19 mouse cellular contexts compared by ENCODE assay signal in the genomic region with DNA sequence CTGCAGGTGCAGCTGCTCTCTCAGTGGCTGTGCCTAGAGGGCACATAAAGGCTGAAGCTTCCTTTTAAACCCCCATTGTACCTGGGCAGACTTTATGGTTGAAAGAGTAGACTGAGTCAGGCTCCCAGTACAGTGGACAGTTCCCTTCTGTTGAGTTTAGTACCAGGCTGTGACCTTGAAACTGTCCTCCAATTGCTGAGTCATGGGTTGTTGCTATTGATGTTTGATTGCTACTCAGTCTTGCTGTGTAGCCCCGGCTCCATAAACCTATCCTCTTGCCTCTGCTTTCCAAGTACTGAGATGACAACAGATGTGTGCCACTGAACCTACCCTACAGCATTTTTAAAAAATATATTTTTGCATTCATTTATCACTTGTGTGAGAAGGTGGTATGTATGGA.
"Had no signal": no experiment of that assay in that cellular context is flagged by ENCODE, and none has a peak within 500 bp of the region (broad histone marks: within the 10 kb centered on the region; RNA-seq: fewer than 3 reads in every experiment).

No protein-coding gene starts in this region.

- H3K4me2 ChIP-seq: lung, embryonic 14.5 days; midbrain, embryonic 12.5 days; neural tube, embryonic 13.5 days; neural tube, embryonic 15.5 days had no signal

- H3K27me3 ChIP-seq: midbrain, embryonic 12.5 days; neural tube, embryonic 13.5 days; neural tube, embryonic 15.5 days had no signal

- H3K36me3 ChIP-seq: midbrain, embryonic 10.5 days; midbrain, embryonic 12.5 days; neural tube, embryonic 13.5 days; neural tube, embryonic 15.5 days had no signal

- H3K4me1 ChIP-seq: midbrain, embryonic 10.5 days had no signal

- H3K9ac ChIP-seq: lung, embryonic 14.5 days; midbrain, embryonic 12.5 days; neural tube, embryonic 13.5 days; neural tube, embryonic 15.5 days had no signal

- H3K9me3 ChIP-seq: midbrain, embryonic 10.5 days; midbrain, embryonic 12.5 days; neural tube, embryonic 13.5 days; neural tube, embryonic 15.5 days had no signal

- ATAC-seq: midbrain, embryonic 16.5 days had no signal

- DNase-seq: lung, adult 18-20 months; lung, embryonic 14.5 days; lung, postnatal 10 days; lung, postnatal 4 days; midbrain, embryonic 14.5 days; retina, postnatal 1 day; right cerebral cortex, adult 18-20 months; right cerebral cortex, postnatal 25 days; right cerebral cortex, postnatal 4 days; spleen, adult 18-20 months; thymus, adult 2 months; thymus, postnatal 25 days; thymus, postnatal 4 days had no signal

- H3K4me3 ChIP-seq: midbrain, embryonic 10.5 days; midbrain, embryonic 12.5 days; myocyte; neural tube, embryonic 13.5 days; neural tube, embryonic 15.5 days had no signal

- H3K27ac ChIP-seq: midbrain, embryonic 10.5 days; midbrain, embryonic 12.5 days; neural tube, embryonic 13.5 days; neural tube, embryonic 15.5 days had no signal
